Mouse (Mus musculus) yolk sac, embryonic 10.5 days (tissue): ENCODE data around the gene Serpina11.

Source experiments
- DNase-seq: peaks from one replicate; pipeline ENCODE4 v3.0.0-alpha.2; 2017; ENCODE audit warnings: low spot score

Serpina11 gene

GRCm38 (mm10) chr12:103989857-103990256, at the start of gene Serpina11:
Gene Serpina11, minus strand, starts transcription at chr12:103989957.
- DNase-seq, result no peak

GRCm38 (mm10) chr12:104038181-104038580, 48.4 kb upstream of the Serpina11 start:
- no peak for DNase-seq

- DNase-seq, result no peak
These were observed 44.0 kb upstream of the Serpina11 start for GRCm38 (mm10) chr12:104033752-104034151.

- peak; percentile 17 for DNase-seq
These were observed 40.2 kb upstream of the Serpina11 start for GRCm38 (mm10) chr12:104029986-104030385.

- no peak for DNase-seq
These were observed 25.5 kb upstream of the Serpina11 start for GRCm38 (mm10) chr12:104015280-104015679.

GRCm38 (mm10) chr12:104013620-104014019, 23.9 kb upstream of the Serpina11 start, which contains the start of gene Serpina9:
Gene Serpina9, minus strand, starts transcription at chr12:104013755.
- DNase-seq, result no peak

GRCm38 (mm10) chr12:104004689-104005088, 14.9 kb upstream of the Serpina11 start:
- no peak for DNase-seq

GRCm38 (mm10) chr12:104003238-104003612, 13.5 kb upstream of the Serpina11 start:
- DNase-seq, result no peak

GRCm38 (mm10) chr12:104002569-104003237, 12.9 kb upstream of the Serpina11 start:
- DNase-seq, result no peak

- DNase-seq, result no peak
These were observed 10.8 kb upstream of the Serpina11 start for GRCm38 (mm10) chr12:104000594-104000993.

GRCm38 (mm10) chr12:103999611-104000010, 9.9 kb upstream of the Serpina11 start:
- no peak for DNase-seq

GRCm38 (mm10) chr12:103996513-103996912, 6.8 kb upstream of the Serpina11 start:
- no peak for DNase-seq

- DNase-seq, result no peak
These were observed 5.7 kb upstream of the Serpina11 start for GRCm38 (mm10) chr12:103995292-103996072.

- DNase-seq, result no peak
These were observed 3.2 kb upstream of the Serpina11 start for GRCm38 (mm10) chr12:103992945-103993344.

GRCm38 (mm10) chr12:103989514-103989767, 316 bp downstream of the Serpina11 start:
- no peak for DNase-seq

GRCm38 (mm10) chr12:103988754-103989513, 823 bp downstream of the Serpina11 start:
- DNase-seq, result peak; percentile 84

- no peak for DNase-seq
These were observed 3.9 kb downstream of the Serpina11 start for GRCm38 (mm10) chr12:103985868-103986267.

- DNase-seq, result no peak
These were observed 4.8 kb downstream of the Serpina11 start for GRCm38 (mm10) chr12:103984935-103985334.

- DNase-seq, result no peak
These were observed 8.0 kb downstream of the Serpina11 start for GRCm38 (mm10) chr12:103981646-103982360.

GRCm38 (mm10) chr12:103978294-103978693, 11.5 kb downstream of the Serpina11 start:
- DNase-seq, result no peak

- DNase-seq, result no peak
These were observed 11.9 kb downstream of the Serpina11 start for GRCm38 (mm10) chr12:103977846-103978245.

- DNase-seq, result no peak
These were observed 12.7 kb downstream of the Serpina11 start for GRCm38 (mm10) chr12:103977060-103977459.
